Mouse (Mus musculus): ENCODE results near the gene Zbed6. TPM values are rescaled to one million over a fixed set of nuclear protein-coding genes. Genes with fewer than 3 reads are reported as not detected.

The Zbed6 gene
- polyA plus RNA-seq, 1 experiment = not detected

- TF ChIP-seq TAL1 (IDR thresholded peaks at IDR 0.05; ENCODE audit: low read length) (no peak), GATA1 (IDR thresholded peaks at IDR 0.05; ENCODE audit: low read length) (no peak)
- Histone ChIP-seq H3K4me1 (ENCODE audit: control insufficient read depth) (peaks cover 21% of the 10 kb centered on the region), H3K9me3 (ENCODE audit: control insufficient read depth, low read length) (no peaks in the 10 kb centered on the region), H3K4me3 (replicated peaks) (no peak overlapping the region), H3K36me3 (ENCODE audit: control insufficient read depth) (peaks cover 73% of the 10 kb centered on the region), H3K27me3 (ENCODE audit: control insufficient read depth) (no peaks in the 10 kb centered on the region)
Measured at GRCm38 (mm10) chr1:133650288-133651055, 10.2 kb downstream of the Zbed6 start.

GRCm38 (mm10) chr1:133645652-133646051 is 15.0 kb downstream of the Zbed6 start:
- peaks cover 85% of the 10 kb centered on the region for H3K36me3 ChIP-seq (ENCODE audit: control insufficient read depth)
- H3K9me3 ChIP-seq (ENCODE audit: control insufficient read depth, low read length) = no peaks in the 10 kb centered on the region
- H3K27me3 ChIP-seq (ENCODE audit: control insufficient read depth) = no peaks in the 10 kb centered on the region
- no peak overlapping the region for H3K4me3 ChIP-seq (replicated peaks)
- no peak for TF ChIP-seq GATA1 (IDR thresholded peaks at IDR 0.05; ENCODE audit: low read length)
- TF ChIP-seq TAL1 (IDR thresholded peaks at IDR 0.05; ENCODE audit: low read length) = no peak
- H3K4me1 ChIP-seq (ENCODE audit: control insufficient read depth) = peaks cover 4% of the 10 kb centered on the region

GRCm38 (mm10) chr1:133641163-133641562 is 19.5 kb downstream of the Zbed6 start:
- no peaks in the 10 kb centered on the region for H3K27me3 ChIP-seq (ENCODE audit: control insufficient read depth)
- H3K36me3 ChIP-seq (ENCODE audit: control insufficient read depth) = peaks cover 99% of the 10 kb centered on the region
- no peak for TF ChIP-seq TAL1 (IDR thresholded peaks at IDR 0.05; ENCODE audit: low read length)
- no peak for TF ChIP-seq GATA1 (IDR thresholded peaks at IDR 0.05; ENCODE audit: low read length)
- H3K4me3 ChIP-seq (replicated peaks) = no peak overlapping the region
- no peaks in the 10 kb centered on the region for H3K9me3 ChIP-seq (ENCODE audit: control insufficient read depth, low read length)
- peaks cover 4% of the 10 kb centered on the region for H3K4me1 ChIP-seq (ENCODE audit: control insufficient read depth)

- peaks cover 4% of the 10 kb centered on the region for H3K4me1 ChIP-seq (ENCODE audit: control insufficient read depth)
- peaks cover 96% of the 10 kb centered on the region for H3K36me3 ChIP-seq (ENCODE audit: control insufficient read depth)
- H3K4me3 ChIP-seq (replicated peaks) = no peak overlapping the region
- TF ChIP-seq GATA1 (IDR thresholded peaks at IDR 0.05; ENCODE audit: low read length) (no peak), TAL1 (IDR thresholded peaks at IDR 0.05; ENCODE audit: low read length) (no peak)
- no peaks in the 10 kb centered on the region for H3K27me3 ChIP-seq (ENCODE audit: control insufficient read depth)
- H3K9me3 ChIP-seq (ENCODE audit: control insufficient read depth, low read length) = no peaks in the 10 kb centered on the region
Measured at GRCm38 (mm10) chr1:133638517-133638916, 22.2 kb downstream of the Zbed6 start.

- Histone ChIP-seq H3K9me3 (ENCODE audit: control insufficient read depth, low read length) (no peaks in the 10 kb centered on the region), H3K27me3 (ENCODE audit: control insufficient read depth) (no peaks in the 10 kb centered on the region), H3K36me3 (ENCODE audit: control insufficient read depth) (peaks cover 96% of the 10 kb centered on the region), H3K4me3 (replicated peaks) (no peak overlapping the region), H3K4me1 (ENCODE audit: control insufficient read depth) (peaks cover under 1% of the 10 kb centered on the region)
- TF ChIP-seq GATA1 (IDR thresholded peaks at IDR 0.05; ENCODE audit: low read length) (no peak), TAL1 (IDR thresholded peaks at IDR 0.05; ENCODE audit: low read length) (no peak)
Measured at GRCm38 (mm10) chr1:133632168-133632567, 28.5 kb downstream of the Zbed6 start.

GRCm38 (mm10) chr1:133625052-133625451 is 35.6 kb downstream of the Zbed6 start:
- TF ChIP-seq GATA1 (IDR thresholded peaks at IDR 0.05; ENCODE audit: low read length) (no peak), TAL1 (IDR thresholded peaks at IDR 0.05; ENCODE audit: low read length) (no peak)
- H3K27me3 ChIP-seq (ENCODE audit: control insufficient read depth) = no peaks in the 10 kb centered on the region
- H3K4me1 ChIP-seq (ENCODE audit: control insufficient read depth) = no peaks in the 10 kb centered on the region
- peaks cover 96% of the 10 kb centered on the region for H3K36me3 ChIP-seq (ENCODE audit: control insufficient read depth)
- H3K9me3 ChIP-seq (ENCODE audit: control insufficient read depth, low read length) = no peaks in the 10 kb centered on the region
- H3K4me3 ChIP-seq (replicated peaks) = no peak overlapping the region

- Histone ChIP-seq H3K9me3 (ENCODE audit: control insufficient read depth, low read length) (no peaks in the 10 kb centered on the region), H3K4me3 (replicated peaks) (no peak overlapping the region), H3K4me1 (ENCODE audit: control insufficient read depth) (peaks cover 21% of the 10 kb centered on the region), H3K36me3 (ENCODE audit: control insufficient read depth) (peaks cover 78% of the 10 kb centered on the region), H3K27me3 (ENCODE audit: control insufficient read depth) (no peaks in the 10 kb centered on the region)
- no peak for TF ChIP-seq TAL1 (IDR thresholded peaks at IDR 0.05; ENCODE audit: low read length)
- no peak for TF ChIP-seq GATA1 (IDR thresholded peaks at IDR 0.05; ENCODE audit: low read length)
Measured at GRCm38 (mm10) chr1:133618311-133618710, 42.4 kb downstream of the Zbed6 start.

GRCm38 (mm10) chr1:133617908-133618307 is 42.8 kb downstream of the Zbed6 start:
- H3K4me1 ChIP-seq (ENCODE audit: control insufficient read depth) = peaks cover 21% of the 10 kb centered on the region
- no peak overlapping the region for H3K4me3 ChIP-seq (replicated peaks)
- peaks cover 74% of the 10 kb centered on the region for H3K36me3 ChIP-seq (ENCODE audit: control insufficient read depth)
- no peak for TF ChIP-seq GATA1 (IDR thresholded peaks at IDR 0.05; ENCODE audit: low read length)
- no peak for TF ChIP-seq TAL1 (IDR thresholded peaks at IDR 0.05; ENCODE audit: low read length)
- H3K27me3 ChIP-seq (ENCODE audit: control insufficient read depth) = no peaks in the 10 kb centered on the region
- H3K9me3 ChIP-seq (ENCODE audit: control insufficient read depth, low read length) = no peaks in the 10 kb centered on the region

- Histone ChIP-seq H3K36me3 (ENCODE audit: control insufficient read depth) (peaks cover 37% of the 10 kb centered on the region), H3K4me3 (replicated peaks) (no peak overlapping the region), H3K27me3 (ENCODE audit: control insufficient read depth) (no peaks in the 10 kb centered on the region), H3K4me1 (ENCODE audit: control insufficient read depth) (peaks cover 26% of the 10 kb centered on the region), H3K9me3 (ENCODE audit: control insufficient read depth, low read length) (no peaks in the 10 kb centered on the region)
- TF ChIP-seq GATA1 (IDR thresholded peaks at IDR 0.05; ENCODE audit: low read length) (no peak), TAL1 (IDR thresholded peaks at IDR 0.05; ENCODE audit: low read length) (no peak)
Measured at GRCm38 (mm10) chr1:133613817-133614216, 46.9 kb downstream of the Zbed6 start.

Data from erythroblast, embryonic 14.5 days (primary cell).